Mouse (Mus musculus) forebrain, embryonic 12.5 days (tissue): ENCODE data around the gene Cd300lf. TPM values are rescaled to one million over a fixed set of nuclear protein-coding genes. Genes with fewer than 3 reads are reported as not detected.

Experiments
- ATAC-seq: fragments of 200-750 bp; cut with Nextera tagmentation; 2 replicates; pipeline ENCODE4 v1.8.0; 2017; ENCODE audit warnings: moderate TSS enrichment; ENCODE audit not compliant: low FRiP score
- H3K27ac ChIP-seq: fragments of 300-500 bp; sonication (generic); 2 replicates; pipeline ENCODE4 v1.5.1; 2016; ENCODE audit warnings: mild to moderate bottlenecking
- H3K27me3 ChIP-seq: fragments of 300-500 bp; sonication (generic); 2 replicates; pipeline ENCODE4 v1.6.1; 2016; ENCODE audit warnings: mild to moderate bottlenecking
- H3K36me3 ChIP-seq: fragments of 300-500 bp; sonication (generic); replicated peaks from 2 replicates; pipeline ENCODE4 v1.6.1; 2016; ENCODE audit warnings: mild to moderate bottlenecking
- H3K4me1 ChIP-seq: fragments of 300-500 bp; sonication (generic); 2 replicates; pipeline ENCODE4 v1.6.1; 2016
- H3K4me2 ChIP-seq: fragments of 300-500 bp; sonication (generic); 2 replicates; pipeline ENCODE4 v1.6.1; 2016; ENCODE audit warnings: mild to moderate bottlenecking, moderate library complexity
- H3K4me3 ChIP-seq: fragments of 300-500 bp; sonication (generic); replicated peaks from 2 replicates; pipeline ENCODE4 v1.5.1; 2016; ENCODE audit warnings: mild to moderate bottlenecking
- H3K9ac ChIP-seq: fragments of 300-500 bp; sonication (generic); 2 replicates; pipeline ENCODE4 v1.6.1; 2016; ENCODE audit warnings: mild to moderate bottlenecking
- H3K9me3 ChIP-seq: fragments of 300-500 bp; sonication (generic); 2 replicates; pipeline ENCODE4 v1.6.1; 2016
- WGBS: fragments of 180-500 bp; shearing (Covaris S2); methylation state at CpG from one replicate; pipeline ENCODE4 v1.1.7; 2016; 5-methylcytosine and 5-hydroxymethylcytosine counted together
- polyA plus RNA-seq: library from polyadenylated mRNA; unstranded; fragments of >200 nt; fragmentation: Nextera tagmentation; extraction: Ambion mirVana; gene quantifications from 2 replicates; pipeline ENCODE4 v1.2.1, GENCODE M21; 2016

Gene Cd300lf
- polyA plus RNA-seq, 1 experiment from 2014 or later = 0.19 TPM

- Histone ChIP-seq H3K36me3 (no peaks in the 10 kb centered on the region), H3K9me3 (no peaks in the 10 kb centered on the region), H3K9ac (no peak overlapping the region), H3K4me1 (no peaks in the 10 kb centered on the region), H3K27ac (no peak overlapping the region), H3K4me3 (no peak overlapping the region), H3K4me2 (no peak overlapping the region), H3K27me3 (peaks cover 4% of the 10 kb centered on the region; the same call in 1 of the 2 replicates)
- 84% methylated on average over 4 of the region's 4 CpGs for WGBS
- no peak for ATAC-seq
These were observed 5.3 kb downstream of the Cd300lf start for GRCm38 (mm10) chr11:115128483-115128882.

GRCm38 (mm10) chr11:115119409-115119808 lies 14.4 kb downstream of the Cd300lf start:
- no peak for ATAC-seq
- H3K36me3 ChIP-seq = no peaks in the 10 kb centered on the region
- H3K27ac ChIP-seq = no peak overlapping the region
- no peaks in the 10 kb centered on the region for H3K4me1 ChIP-seq
- no peaks in the 10 kb centered on the region for H3K9me3 ChIP-seq
- H3K9ac ChIP-seq = no peak overlapping the region
- no peak overlapping the region for H3K4me2 ChIP-seq
- 81% methylated on average over 9 of the region's 9 CpGs for WGBS
- H3K27me3 ChIP-seq = no peaks in the 10 kb centered on the region; the same call in 1 of the 2 replicates
- H3K4me3 ChIP-seq = no peak overlapping the region

- Histone ChIP-seq H3K4me2 (no peak overlapping the region), H3K9ac (no peak overlapping the region), H3K36me3 (no peaks in the 10 kb centered on the region), H3K4me3 (no peak overlapping the region), H3K9me3 (no peaks in the 10 kb centered on the region), H3K27ac (no peak overlapping the region), H3K4me1 (peaks cover 8% of the 10 kb centered on the region), H3K27me3 (0 out of 2 replicates have a peak, but pooled peaks cover 5% of the 10 kb centered on the region)
- no peak for ATAC-seq
- 70% methylated on average over 3 of the region's 3 CpGs for WGBS
These were observed 21.6 kb downstream of the Cd300lf start for GRCm38 (mm10) chr11:115112196-115112595.

GRCm38 (mm10) chr11:115110271-115110670 lies 23.5 kb downstream of the Cd300lf start:
- Histone ChIP-seq H3K36me3 (no peaks in the 10 kb centered on the region), H3K4me2 (no peak overlapping the region), H3K4me3 (no peak overlapping the region), H3K4me1 (peaks cover 12% of the 10 kb centered on the region), H3K9ac (no peak overlapping the region), H3K27ac (no peak overlapping the region), H3K9me3 (no peaks in the 10 kb centered on the region), H3K27me3 (0 out of 2 replicates have a peak, but pooled peaks cover 5% of the 10 kb centered on the region)
- ATAC-seq = no peak
- WGBS = 89% methylated on average over 4 of the region's 5 CpGs

GRCm38 (mm10) chr11:115108176-115108575 lies 25.6 kb downstream of the Cd300lf start:
- ATAC-seq = no peak
- Histone ChIP-seq H3K4me3 (no peak overlapping the region), H3K27me3 (0 out of 2 replicates have a peak, but pooled peaks cover 5% of the 10 kb centered on the region), H3K9me3 (no peaks in the 10 kb centered on the region), H3K9ac (no peak overlapping the region), H3K4me2 (no peak overlapping the region), H3K4me1 (peaks cover 12% of the 10 kb centered on the region), H3K27ac (no peak overlapping the region), H3K36me3 (no peaks in the 10 kb centered on the region)
- WGBS = 87% methylated on average over 8 of the region's 8 CpGs

GRCm38 (mm10) chr11:115107403-115107916 lies 26.3 kb downstream of the Cd300lf start:
- H3K4me1 ChIP-seq = peaks cover 12% of the 10 kb centered on the region
- no peak overlapping the region for H3K9ac ChIP-seq
- no peaks in the 10 kb centered on the region for H3K36me3 ChIP-seq
- ATAC-seq = peak; percentile 20; the same call in 1 of the 2 replicates
- H3K4me3 ChIP-seq = no peak overlapping the region
- no peak overlapping the region for H3K27ac ChIP-seq
- 0 out of 2 replicates have a peak, but pooled peaks cover 5% of the 10 kb centered on the region for H3K27me3 ChIP-seq
- H3K9me3 ChIP-seq = no peaks in the 10 kb centered on the region
- no peak overlapping the region for H3K4me2 ChIP-seq
- 24% methylated on average over 4 of the region's 4 CpGs for WGBS

GRCm38 (mm10) chr11:115106638-115107037 lies 27.2 kb downstream of the Cd300lf start:
- Histone ChIP-seq H3K9me3 (no peaks in the 10 kb centered on the region), H3K4me1 (peaks cover 12% of the 10 kb centered on the region), H3K27ac (no peak overlapping the region), H3K4me3 (no peak overlapping the region), H3K36me3 (no peaks in the 10 kb centered on the region), H3K9ac (no peak overlapping the region), H3K4me2 (no peak overlapping the region), H3K27me3 (0 out of 2 replicates have a peak, but pooled peaks cover 5% of the 10 kb centered on the region)
- 82% methylated on average over 2 of the region's 2 CpGs for WGBS
- ATAC-seq = no peak

- Histone ChIP-seq H3K9ac (no peak overlapping the region), H3K27me3 (0 out of 2 replicates have a peak, but pooled peaks cover 5% of the 10 kb centered on the region), H3K27ac (no peak overlapping the region), H3K36me3 (no peaks in the 10 kb centered on the region), H3K9me3 (no peaks in the 10 kb centered on the region), H3K4me3 (no peak overlapping the region), H3K4me1 (peaks cover 12% of the 10 kb centered on the region), H3K4me2 (no peak overlapping the region)
- 64% methylated on average over 8 of the region's 8 CpGs for WGBS
- ATAC-seq = no peak
These were observed 28.8 kb downstream of the Cd300lf start for GRCm38 (mm10) chr11:115104769-115105563.

GRCm38 (mm10) chr11:115103470-115104413 lies 30.1 kb downstream of the Cd300lf start:
- ATAC-seq = no peak
- H3K4me1 ChIP-seq = peaks cover 12% of the 10 kb centered on the region
- 0 out of 2 replicates have a peak, but pooled peaks cover 5% of the 10 kb centered on the region for H3K27me3 ChIP-seq
- H3K4me3 ChIP-seq = no peak overlapping the region
- no peaks in the 10 kb centered on the region for H3K36me3 ChIP-seq
- no peak overlapping the region for H3K9ac ChIP-seq
- H3K4me2 ChIP-seq = no peak overlapping the region
- no peak overlapping the region for H3K27ac ChIP-seq
- 86% methylated on average over 25 of the region's 25 CpGs for WGBS
- H3K9me3 ChIP-seq = no peaks in the 10 kb centered on the region

- Histone ChIP-seq H3K27ac (no peak overlapping the region), H3K9ac (no peak overlapping the region), H3K9me3 (no peaks in the 10 kb centered on the region), H3K36me3 (no peaks in the 10 kb centered on the region), H3K27me3 (no peaks in the 10 kb centered on the region), H3K4me1 (peaks cover 3% of the 10 kb centered on the region), H3K4me2 (no peak overlapping the region), H3K4me3 (no peak overlapping the region)
- 92% methylated on average over 9 of the region's 9 CpGs for WGBS
- no peak for ATAC-seq
These were observed 31.7 kb downstream of the Cd300lf start for GRCm38 (mm10) chr11:115102116-115102515.

- H3K27me3 ChIP-seq = no peaks in the 10 kb centered on the region
- no peak for ATAC-seq
- no peaks in the 10 kb centered on the region for H3K9me3 ChIP-seq
- H3K36me3 ChIP-seq = no peaks in the 10 kb centered on the region
- H3K4me3 ChIP-seq = no peak overlapping the region
- no peak overlapping the region for H3K9ac ChIP-seq
- no peak overlapping the region for H3K4me2 ChIP-seq
- 70% methylated on average over 6 of the region's 6 CpGs for WGBS
- H3K27ac ChIP-seq = no peak overlapping the region
- no peaks in the 10 kb centered on the region for H3K4me1 ChIP-seq
These were observed 32.2 kb downstream of the Cd300lf start for GRCm38 (mm10) chr11:115101615-115102051.

- Histone ChIP-seq H3K27ac (no peak overlapping the region), H3K27me3 (no peaks in the 10 kb centered on the region), H3K4me3 (no peak overlapping the region), H3K4me2 (no peak overlapping the region), H3K9me3 (no peaks in the 10 kb centered on the region), H3K9ac (no peak overlapping the region), H3K4me1 (no peaks in the 10 kb centered on the region), H3K36me3 (no peaks in the 10 kb centered on the region)
- 83% methylated on average over 7 of the region's 7 CpGs for WGBS
- ATAC-seq = no peak
These were observed 33.1 kb downstream of the Cd300lf start for GRCm38 (mm10) chr11:115100741-115101140.
